Mouse (Mus musculus): ENCODE measurements around the gene Osbpl9.

DNA sequence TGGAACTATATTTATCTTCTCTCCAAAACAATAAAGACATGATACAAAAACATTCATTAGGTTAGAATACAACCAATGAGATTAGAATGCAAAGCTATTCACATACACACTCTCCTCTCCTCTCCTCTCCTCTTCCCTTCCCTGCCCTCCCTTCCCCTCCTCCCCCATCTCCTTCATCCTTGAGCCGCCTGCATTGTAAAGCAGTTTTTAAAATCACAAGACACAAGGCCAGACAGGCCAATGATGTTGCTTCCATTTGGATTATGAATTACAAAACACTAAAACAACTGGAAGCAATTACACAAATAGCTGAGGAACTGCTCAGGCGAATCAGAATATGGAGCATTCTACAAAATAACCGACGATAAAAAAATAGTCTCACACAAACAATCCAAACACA lies 28.7 kb downstream of the Osbpl9 start:
- no peak for TF ChIP-seq CTCF (IDR thresholded peaks at IDR 0.05; ENCODE audit: low read depth)
- no peak for TF ChIP-seq EP300 (IDR thresholded peaks at IDR 0.05; ENCODE audit: low read depth)
